Mouse (Mus musculus) hindbrain, embryonic 14.5 days (tissue): ENCODE results near the gene Rdx. TPM values are rescaled to one million over a fixed set of nuclear protein-coding genes. Genes with fewer than 3 reads are reported as not detected.
"Not testable (repeated sequence)": the region's sequence is repeated elsewhere in the genome, so short reads cannot be mapped to it uniquely, and the experiment has no call there.

Experiments used
- ATAC-seq: fragments of 200-750 bp; cut with Nextera tagmentation; 2 replicates; pipeline ENCODE4 v1.8.0; 2017; ENCODE audit warnings: moderate number of reproducible peaks, mild to moderate bottlenecking, moderate TSS enrichment, moderate library complexity; ENCODE audit not compliant: low FRiP score
- DNase-seq: peaks from one replicate; pipeline ENCODE4 v3.0.0-alpha.2; 2015; ENCODE audit warnings: low spot score
- H3K27ac ChIP-seq: fragments of 300-500 bp; sonication (generic); 2 replicates; pipeline ENCODE4 v1.5.1; 2014; ENCODE audit warnings: mild to moderate bottlenecking, moderate library complexity
- H3K27me3 ChIP-seq: fragments of 300-500 bp; sonication (generic); 2 replicates; pipeline ENCODE4 v1.6.1; 2014; ENCODE audit warnings: mild to moderate bottlenecking, low read length, mixed read lengths; ENCODE audit not compliant: control insufficient read depth, insufficient read depth
- H3K36me3 ChIP-seq: fragments of 300-500 bp; sonication (generic); replicated peaks from 2 replicates; pipeline ENCODE4 v1.6.1; 2014; ENCODE audit not compliant: control insufficient read depth, insufficient read depth
- H3K4me1 ChIP-seq: fragments of 300-500 bp; sonication (generic); replicated peaks from 2 replicates; pipeline ENCODE4 v1.6.1; 2014; ENCODE audit warnings: antibody characterized with exemption, low read length, mixed read lengths; ENCODE audit not compliant: control insufficient read depth, insufficient read depth
- H3K4me2 ChIP-seq: fragments of 300-500 bp; sonication (generic); replicated peaks from 2 replicates; pipeline ENCODE4 v1.6.1; 2014; ENCODE audit warnings: mild to moderate bottlenecking, moderate library complexity
- H3K4me3 ChIP-seq: fragments of 300-500 bp; sonication (generic); replicated peaks from 2 replicates; pipeline ENCODE4 v1.5.1; 2014; ENCODE audit warnings: mild to moderate bottlenecking, low read length
- H3K9ac ChIP-seq: fragments of 300-500 bp; sonication (generic); 2 replicates; pipeline ENCODE4 v1.6.1; 2014
- H3K9me3 ChIP-seq: fragments of 300-500 bp; sonication (generic); 2 replicates; pipeline ENCODE4 v1.6.1; 2016; ENCODE audit warnings: low read length; ENCODE audit not compliant: control insufficient read depth
- WGBS: fragments of 180-500 bp; shearing (Covaris S2); extraction: QIAGEN DNeasy Blood & Tissue Kit; methylation state at CpG from one replicate; pipeline ENCODE4 v1.1.7; 2014; 5-methylcytosine and 5-hydroxymethylcytosine counted together
- polyA plus RNA-seq: library from polyadenylated mRNA; unstranded; fragments of >200 nt; fragmentation: Nextera tagmentation; extraction: Ambion mirVana; gene quantifications from 2 replicates; pipeline ENCODE4 v1.2.1, GENCODE M21; 2014

The Rdx gene
- polyA plus RNA-seq, 1 experiment from 2014 or later: 105 TPM

- no peaks in the 10 kb centered on the region for H3K36me3 ChIP-seq
- H3K9ac ChIP-seq: peak overlapping the region; percentile 97
- H3K27me3 ChIP-seq: no peaks in the 10 kb centered on the region
- ATAC-seq: peak; percentile 53
- WGBS: under 1% methylated on average over 57 of the region's 60 CpGs
- peak; percentile 32 for DNase-seq
- H3K27ac ChIP-seq: peak overlapping the region; percentile 97
- peak overlapping the region; percentile 68 for H3K4me2 ChIP-seq
- peak overlapping the region; percentile 70 for H3K4me3 ChIP-seq
- H3K9me3 ChIP-seq: no peaks in the 10 kb centered on the region
- peaks cover 24% of the 10 kb centered on the region for H3K4me1 ChIP-seq
These were observed 1.7 kb downstream of the Rdx start for GRCm38 (mm10) chr9:52048650-52049081.

- Histone ChIP-seq H3K4me2 (peak overlapping the region; percentile 68), H3K4me3 (peak overlapping the region; percentile 70), H3K9ac (peak overlapping the region; percentile 97), H3K4me1 (peaks cover 24% of the 10 kb centered on the region), H3K9me3 (no peaks in the 10 kb centered on the region), H3K27me3 (no peaks in the 10 kb centered on the region), H3K36me3 (no peaks in the 10 kb centered on the region), H3K27ac (no peak overlapping the region)
- DNase-seq (peak; percentile 25), ATAC-seq (no peak)
- WGBS: under 1% methylated on average over 3 of the region's 3 CpGs
These were observed 2.6 kb downstream of the Rdx start for GRCm38 (mm10) chr9:52049605-52050004.

GRCm38 (mm10) chr9:52050361-52050760 lies 3.4 kb downstream of the Rdx start:
- Histone ChIP-seq H3K36me3 (no peaks in the 10 kb centered on the region), H3K27me3 (no peaks in the 10 kb centered on the region), H3K4me3 (peak overlapping the region; percentile 70; the same call in 1 of the 2 replicates), H3K9me3 (no peaks in the 10 kb centered on the region), H3K4me1 (peaks cover 24% of the 10 kb centered on the region), H3K27ac (no peak overlapping the region), H3K4me2 (peak overlapping the region; percentile 68), H3K9ac (no peak overlapping the region)
- no peak for ATAC-seq
- 38% methylated on average over 2 of the region's 2 CpGs for WGBS
- DNase-seq: no peak

GRCm38 (mm10) chr9:52052221-52052620 lies 5.2 kb downstream of the Rdx start:
- ATAC-seq (no peak), DNase-seq (no peak)
- no peak overlapping the region for H3K4me3 ChIP-seq
- WGBS: 79% methylated on average over 1 of the region's 1 CpGs
- no peaks in the 10 kb centered on the region for H3K9me3 ChIP-seq
- H3K9ac ChIP-seq: no peak overlapping the region
- H3K4me2 ChIP-seq: no peak overlapping the region
- H3K36me3 ChIP-seq: no peaks in the 10 kb centered on the region
- H3K4me1 ChIP-seq: peaks cover 19% of the 10 kb centered on the region
- no peaks in the 10 kb centered on the region for H3K27me3 ChIP-seq
- no peak overlapping the region for H3K27ac ChIP-seq

- no peak overlapping the region for H3K9ac ChIP-seq
- no peak overlapping the region for H3K27ac ChIP-seq
- no peak overlapping the region for H3K4me2 ChIP-seq
- no peaks in the 10 kb centered on the region for H3K9me3 ChIP-seq
- 81% methylated on average over 3 of the region's 3 CpGs for WGBS
- no peaks in the 10 kb centered on the region for H3K36me3 ChIP-seq
- no peaks in the 10 kb centered on the region for H3K27me3 ChIP-seq
- ATAC-seq (no peak), DNase-seq (no peak)
- H3K4me1 ChIP-seq: peaks cover 10% of the 10 kb centered on the region
- no peak overlapping the region for H3K4me3 ChIP-seq
These were observed 8.3 kb downstream of the Rdx start for GRCm38 (mm10) chr9:52055313-52055712.

- peaks cover 14% of the 10 kb centered on the region for H3K36me3 ChIP-seq
These were observed 12.8 kb downstream of the Rdx start for GRCm38 (mm10) chr9:52059788-52060187.

GRCm38 (mm10) chr9:52070052-52070451 lies 23.1 kb downstream of the Rdx start:
- no peaks in the 10 kb centered on the region for H3K27me3 ChIP-seq
- no peak overlapping the region for H3K27ac ChIP-seq
- no peaks in the 10 kb centered on the region for H3K4me1 ChIP-seq
- no peak for ATAC-seq
- H3K4me2 ChIP-seq: no peak overlapping the region
- H3K36me3 ChIP-seq: peaks cover 83% of the 10 kb centered on the region
- DNase-seq: no peak
- H3K4me3 ChIP-seq: no peak overlapping the region
- no peaks in the 10 kb centered on the region for H3K9me3 ChIP-seq
- 98% methylated on average over 2 of the region's 2 CpGs for WGBS
- H3K9ac ChIP-seq: no peak overlapping the region

More at GRCm38 (mm10) chr9:52059788-52060187, 12.8 kb downstream of the Rdx start:
- no peak for DNase-seq
- no peaks in the 10 kb centered on the region for H3K27me3 ChIP-seq
- no peaks in the 10 kb centered on the region for H3K4me1 ChIP-seq
- no peak overlapping the region for H3K9ac ChIP-seq
- no peak for ATAC-seq
- no peak overlapping the region for H3K4me3 ChIP-seq
- H3K27ac ChIP-seq: no peak overlapping the region
- no peaks in the 10 kb centered on the region for H3K9me3 ChIP-seq
- no peak overlapping the region for H3K4me2 ChIP-seq
- 73% methylated on average over 2 of the region's 2 CpGs for WGBS

GRCm38 (mm10) chr9:52071352-52071751 lies 24.4 kb downstream of the Rdx start:
- peaks cover 83% of the 10 kb centered on the region for H3K36me3 ChIP-seq
- H3K9me3 ChIP-seq, ATAC-seq, H3K27ac ChIP-seq, H3K9ac ChIP-seq, H3K27me3 ChIP-seq, H3K4me3 ChIP-seq, H3K4me1 ChIP-seq, DNase-seq, H3K4me2 ChIP-seq: not testable (repeated sequence)

GRCm38 (mm10) chr9:52072202-52072601 lies 25.2 kb downstream of the Rdx start:
- Histone ChIP-seq H3K9me3 (no peaks in the 10 kb centered on the region), H3K27me3 (no peaks in the 10 kb centered on the region), H3K4me2 (no peak overlapping the region), H3K36me3 (peaks cover 83% of the 10 kb centered on the region), H3K4me3 (no peak overlapping the region), H3K4me1 (no peaks in the 10 kb centered on the region), H3K27ac (no peak overlapping the region), H3K9ac (no peak overlapping the region)
- ATAC-seq (no peak), DNase-seq (peak; percentile 36)

GRCm38 (mm10) chr9:52076089-52076488 lies 29.1 kb downstream of the Rdx start:
- Histone ChIP-seq H3K4me2 (no peak overlapping the region), H3K27ac (no peak overlapping the region), H3K4me1 (no peaks in the 10 kb centered on the region), H3K36me3 (peaks cover 74% of the 10 kb centered on the region), H3K9me3 (no peaks in the 10 kb centered on the region), H3K4me3 (no peak overlapping the region), H3K27me3 (no peaks in the 10 kb centered on the region), H3K9ac (no peak overlapping the region)
- no peak for DNase-seq
- WGBS: 71% methylated on average over 2 of the region's 2 CpGs
- no peak for ATAC-seq
